In the genomic region with DNA sequence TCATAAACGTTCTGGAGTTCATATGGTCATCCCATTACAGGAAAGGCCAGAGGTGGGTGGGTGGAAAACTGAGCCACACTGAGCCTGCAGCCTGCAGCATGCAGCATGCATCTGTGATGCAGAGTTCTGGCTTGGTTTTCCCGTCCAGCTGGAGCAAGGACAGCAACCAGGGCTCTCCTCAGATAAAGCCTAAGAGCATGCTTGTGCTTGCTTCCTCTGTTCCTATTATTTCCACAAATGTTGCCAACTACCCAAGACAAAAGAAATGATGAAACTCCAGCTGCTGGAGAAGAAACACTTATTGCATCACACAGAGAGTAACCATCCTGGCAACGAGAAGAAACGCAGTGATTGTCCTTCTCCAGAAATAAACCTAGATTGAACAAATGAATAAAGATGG, we compare ENCODE assay signal across 13 mouse cellular contexts.
A peak's percentile ranks its signal among the peaks of the same experiment; 100 is the strongest.
DNase-seq lines count a peak whose midpoint lies in the region; ATAC-seq and TF ChIP-seq lines count a peak whose summit lies in the region.
"Had no signal": no experiment of that assay in that cellular context is flagged by ENCODE, and none has a peak within 500 bp of the region (broad histone marks: within the 10 kb centered on the region; RNA-seq: fewer than 3 reads in every experiment).

No protein-coding gene starts in this region.

- intact Hi-C loops in heart, postnatal 14 days (cut with DNase I), result no loop called here

- no peak for TF ChIP-seq POLR2A in lung, adult 2 months (IDR thresholded peaks at IDR 0.05; ENCODE audit: borderline replicate concordance, extremely low read depth, low read depth, low read length)

- peak overlapping the region; percentile 75 for H3K27ac ChIP-seq in lung, embryonic 15.5 days
- H3K27ac ChIP-seq: heart, embryonic 13.5 days; hindbrain, embryonic 15.5 days had no signal

- no peak overlapping the region for H3K4me2 ChIP-seq in lung, embryonic 15.5 days
- H3K4me2 ChIP-seq: heart, embryonic 13.5 days; hindbrain, embryonic 15.5 days had no signal

- H3K9me3 ChIP-seq in lung, embryonic 15.5 days, result no peaks in the 10 kb centered on the region
- H3K9me3 ChIP-seq: hindbrain, embryonic 15.5 days had no signal

- H3K36me3 ChIP-seq in lung, embryonic 15.5 days, result no peaks in the 10 kb centered on the region
- H3K36me3 ChIP-seq: hindbrain, embryonic 15.5 days had no signal

- no peak overlapping the region for H3K9ac ChIP-seq in lung, embryonic 15.5 days
- H3K9ac ChIP-seq: heart, embryonic 13.5 days; hindbrain, embryonic 15.5 days had no signal

- DNase-seq in lung, adult 2 months, result no peak
- DNase-seq in fat pad, adult 2 months (ENCODE audit: extremely low read depth, low read depth, low spot score), result peak; percentile 62
- peak; percentile 18 to 23 for DNase-seq in heart, postnatal 14 days
- peak; percentile 38 for DNase-seq in skeletal muscle tissue, adult 2 months (ENCODE audit: low read depth, low spot score)
- DNase-seq in kidney, adult 9 months, result no peak
- DNase-seq in frontal cortex, adult 2 months (ENCODE audit: extremely low spot score in 1 of 2, low spot score in 1 of 2), result no peak
- DNase-seq: adrenal gland, adult 2 months; cerebellum, adult 9-11 months; embryo, embryonic 11 days; kidney, adult 8-10 months had no signal

- H3K27me3 ChIP-seq in lung, embryonic 15.5 days, result no peaks in the 10 kb centered on the region
- H3K27me3 ChIP-seq: heart, embryonic 13.5 days; hindbrain, embryonic 15.5 days had no signal

- no peak overlapping the region for H3K4me3 ChIP-seq in lung, embryonic 15.5 days
- no peak overlapping the region for H3K4me3 ChIP-seq in lung, adult 2 months (replicated peaks; ENCODE audit: extremely low read depth, low read depth, low read length)
- H3K4me3 ChIP-seq: heart, embryonic 13.5 days; hindbrain, embryonic 15.5 days had no signal

- H3K4me1 ChIP-seq in lung, embryonic 15.5 days, result peaks cover 10% of the 10 kb centered on the region; the same call in 1 of the 2 replicates
- peaks cover 2% of the 10 kb centered on the region; the same call in 1 of the 2 replicates for H3K4me1 ChIP-seq in lung, adult 2 months (ENCODE audit: control insufficient read depth, insufficient read depth, low read length)
- H3K4me1 ChIP-seq: heart, embryonic 13.5 days had no signal

- WGBS in lung, embryonic 15.5 days, result 45% methylated on average over 4 of the region's 4 CpGs
- WGBS in lung, adult 2 months, result 51% methylated on average over 4 of the region's 4 CpGs

- peak; percentile 82; the same call in 1 of the 2 replicates for ATAC-seq in lung, embryonic 15.5 days (ENCODE audit: borderline replicate concordance, extremely low read depth, low FRiP score, low TSS enrichment)

- TF ChIP-seq CTCF in lung, adult 2 months (IDR thresholded peaks at IDR 0.05; ENCODE audit: insufficient read depth, low read length), result no peak

Comparison
In these comparisons a context has a peak if more than half of its experiments do, and no peak if none do; other contexts are left out.
1. DNase-seq: peak in fat pad, adult 2 months (single experiment), heart, postnatal 14 days (2 of 2) and skeletal muscle tissue, adult 2 months (single experiment); none in lung, adult 2 months (single experiment), kidney, adult 9 months (single experiment) and frontal cortex, adult 2 months (0 of 2).